Mouse (Mus musculus): ENCODE data around the gene Gm11172.

- TF ChIP-seq CTCF (IDR thresholded peaks at IDR 0.05; ENCODE audit: low read depth) (peak; percentile 20; the same call in 1 of the 2 replicates), EP300 (IDR thresholded peaks at IDR 0.05; ENCODE audit: low read depth) (no peak)
Observed at GRCm38 (mm10) chr16:10770531-10771325, 42.0 kb upstream of the Gm11172 start.
